Mouse (Mus musculus) splenic B cell, adult 2 months (primary cell): ENCODE measurements at regions not wholly inside any gene's neighbourhood (a gene's known extent, or its start where the extent isn't known, plus 50 kb on each side); places are given as distances from the start of the nearest gene placed in this dataset.
"Not testable (repeated sequence)": the region's sequence is repeated elsewhere in the genome, so short reads cannot be mapped to it uniquely, and the experiment has no call there.

ENCODE experiments used
- DNase-seq: peaks from one replicate; pipeline ENCODE4 v3.0.0-alpha.2; 2011; ENCODE audit warnings: low read depth, low spot score
- H3K27me3 ChIP-seq: 2 replicates; pipeline ENCODE4 v1.6.1; 2012; ENCODE audit warnings: mild to moderate bottlenecking, low read length, moderate library complexity, mixed read lengths; ENCODE audit not compliant: control insufficient read depth, poor library complexity, insufficient read depth, severe bottlenecking
- H3K36me3 ChIP-seq: 2 replicates; pipeline ENCODE4 v1.6.1; 2012; ENCODE audit warnings: mild to moderate bottlenecking, low read length, moderate library complexity, mixed read lengths; ENCODE audit not compliant: control insufficient read depth, poor library complexity, insufficient read depth, severe bottlenecking

DNA sequence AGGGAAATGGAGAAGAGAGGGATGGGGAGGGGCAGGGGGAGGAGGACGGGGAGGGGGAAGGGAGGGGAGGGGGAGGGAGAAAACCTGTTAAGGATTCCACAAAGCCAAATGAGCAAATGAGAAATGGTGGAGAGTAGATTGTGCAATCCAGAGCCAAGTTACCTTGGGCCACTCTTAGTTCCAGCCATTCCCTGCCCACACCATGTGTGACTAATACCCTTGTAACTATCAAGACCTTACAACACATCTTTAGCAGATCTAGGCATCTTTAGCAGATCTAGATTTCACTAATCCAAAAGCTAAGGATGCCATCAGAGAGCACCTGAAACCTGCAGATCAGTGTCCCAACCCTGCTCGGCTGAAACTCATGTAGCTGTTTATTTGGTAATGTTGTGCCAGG lies 186.7 kb downstream of the Diras2 start:
- H3K27me3 ChIP-seq: no peaks in the 10 kb centered on the region
- H3K36me3 ChIP-seq: no peaks in the 10 kb centered on the region
- DNase-seq: no peak

DNA sequence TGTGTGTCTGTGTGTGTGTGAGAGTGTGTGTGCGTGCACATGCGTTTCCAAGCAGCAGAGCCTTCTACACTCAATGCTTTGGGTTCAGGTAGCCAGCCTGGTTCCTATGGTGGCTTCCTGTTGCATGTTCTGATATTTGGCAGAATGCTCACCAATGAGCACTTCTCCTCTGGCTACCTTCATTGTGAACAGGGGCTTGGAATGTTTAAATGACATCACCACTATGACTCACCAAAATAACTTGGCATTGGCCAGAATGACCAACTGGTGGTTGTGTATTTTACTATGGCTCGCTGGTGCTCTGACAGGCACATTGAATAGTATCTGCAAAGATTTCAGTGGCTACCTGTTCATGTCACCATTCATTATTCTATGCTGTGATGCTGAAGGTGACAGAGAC lies 186.2 kb downstream of the Diras2 start:
- no peak for DNase-seq
- H3K27me3 ChIP-seq: no peaks in the 10 kb centered on the region
- H3K36me3 ChIP-seq: no peaks in the 10 kb centered on the region

DNA sequence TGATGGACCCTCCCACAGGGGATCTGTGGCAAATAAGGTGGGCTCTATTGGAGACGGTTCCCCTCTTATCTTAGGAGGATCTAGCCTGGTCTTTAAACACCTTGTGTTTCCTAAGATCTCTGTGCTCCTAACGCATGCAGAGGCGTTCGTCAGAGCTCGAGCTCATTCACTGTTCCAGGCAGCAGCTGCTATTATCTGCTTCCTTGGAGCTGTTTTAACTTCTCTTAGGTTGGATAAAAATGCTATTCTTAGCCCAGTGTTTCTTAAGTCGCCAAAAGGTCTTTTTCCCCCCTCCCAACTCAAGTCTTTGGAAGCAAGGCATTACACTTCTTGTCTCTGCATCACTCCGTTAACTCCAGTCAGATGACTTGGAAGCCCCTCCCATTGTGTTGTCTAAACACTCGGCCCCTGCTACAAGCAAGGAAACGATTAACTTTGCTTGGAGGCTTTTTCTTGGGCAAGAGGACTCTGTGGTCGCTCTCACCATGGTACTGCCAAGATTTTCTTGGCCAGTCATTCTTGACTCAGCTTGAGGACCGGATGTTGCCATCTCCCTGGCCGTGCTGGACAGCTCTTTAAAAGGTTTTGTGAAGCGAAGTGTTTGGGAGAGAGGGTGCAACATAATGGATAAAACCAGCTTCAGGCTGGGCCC lies 185.6 kb downstream of the Diras2 start:
- Histone ChIP-seq H3K36me3 (no peaks in the 10 kb centered on the region), H3K27me3 (no peaks in the 10 kb centered on the region)
- no peak for DNase-seq

DNA sequence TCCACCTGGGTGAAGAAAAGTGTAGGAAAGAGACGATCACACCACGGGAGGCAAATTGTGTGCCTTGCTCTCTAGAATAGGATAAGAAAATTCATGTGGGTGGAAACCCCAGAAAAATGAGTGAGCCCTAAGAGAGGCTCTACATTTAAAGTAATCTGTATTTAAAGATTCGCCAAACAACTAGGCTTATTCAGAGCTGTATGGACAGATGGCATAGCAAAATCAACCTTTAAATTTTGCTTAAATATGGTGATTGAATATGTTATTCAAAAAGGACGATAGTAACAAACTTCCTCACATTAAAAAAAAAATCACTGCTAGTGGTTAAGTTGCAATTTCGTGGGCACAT lies 185.1 kb downstream of the Diras2 start:
- DNase-seq: no peak
- Histone ChIP-seq H3K27me3 (no peaks in the 10 kb centered on the region), H3K36me3 (no peaks in the 10 kb centered on the region)

DNA sequence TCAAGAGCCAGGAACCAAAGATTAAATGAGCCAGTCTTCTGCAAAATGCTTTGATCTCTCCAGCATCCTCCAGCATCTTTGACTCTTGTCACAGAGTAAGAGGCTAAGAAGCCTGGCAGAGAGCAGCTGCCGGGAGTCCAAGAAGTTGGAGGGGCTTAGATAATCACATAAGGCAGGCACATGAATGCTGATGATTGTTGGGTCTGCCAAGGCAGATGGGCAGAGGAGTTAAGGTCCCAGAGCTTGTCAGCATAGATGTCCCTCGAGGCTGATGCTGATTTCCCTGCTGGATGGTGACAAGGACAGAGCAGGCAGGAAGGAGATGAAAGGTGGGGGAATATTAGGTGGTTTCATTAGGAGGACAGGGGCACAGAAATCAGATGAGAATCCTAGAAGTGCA lies 183.4 kb downstream of the Diras2 start:
- no peak for DNase-seq
- no peaks in the 10 kb centered on the region for H3K36me3 ChIP-seq

DNA sequence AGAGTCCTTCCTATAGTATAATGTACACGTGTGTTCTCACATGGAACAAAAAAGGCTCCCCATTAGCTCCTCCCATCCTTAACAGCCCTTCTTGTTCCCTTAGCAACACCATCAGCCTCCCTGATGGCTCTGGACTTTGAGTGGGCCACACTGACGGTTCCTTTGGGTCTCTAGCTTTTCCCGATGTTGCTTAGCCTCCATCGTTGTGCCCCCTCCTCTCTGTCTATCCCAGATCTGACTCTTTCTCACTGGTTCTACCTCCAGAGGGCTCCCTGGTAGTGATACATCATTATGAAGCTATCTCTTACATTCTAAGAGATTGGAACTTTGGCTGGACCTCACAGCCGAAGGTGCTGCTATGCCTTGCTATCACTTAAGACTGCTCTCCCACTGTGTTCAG lies 181.5 kb downstream of the Diras2 start:
- DNase-seq: no peak
- no peaks in the 10 kb centered on the region for H3K36me3 ChIP-seq
- H3K27me3 ChIP-seq: no peaks in the 10 kb centered on the region

More for the DNA sequence above, 183.4 kb downstream of the Diras2 start:
- no peaks in the 10 kb centered on the region for H3K27me3 ChIP-seq

DNA sequence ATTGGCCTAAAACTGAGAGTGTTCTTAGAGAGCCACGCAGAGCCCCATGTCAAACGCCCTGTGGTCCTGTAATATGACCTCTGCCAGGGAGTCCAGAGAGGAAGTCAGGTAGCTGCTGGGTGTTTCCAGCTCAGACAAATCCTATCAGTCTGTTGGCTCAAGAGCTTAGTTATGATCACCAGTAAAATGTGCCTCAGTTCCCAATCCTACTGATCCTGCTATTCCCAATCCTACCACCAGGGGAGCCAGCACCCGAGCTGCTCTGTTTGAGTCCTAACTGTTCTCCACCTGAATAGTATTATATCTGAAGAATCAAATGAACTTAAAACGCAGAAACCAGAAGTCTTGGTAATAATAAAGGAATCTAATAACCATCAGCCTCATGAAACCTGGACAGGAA lies 178.5 kb downstream of the Diras2 start:
- H3K36me3 ChIP-seq: no peaks in the 10 kb centered on the region
- H3K27me3 ChIP-seq: no peaks in the 10 kb centered on the region
- peak; percentile 70 for DNase-seq

DNA sequence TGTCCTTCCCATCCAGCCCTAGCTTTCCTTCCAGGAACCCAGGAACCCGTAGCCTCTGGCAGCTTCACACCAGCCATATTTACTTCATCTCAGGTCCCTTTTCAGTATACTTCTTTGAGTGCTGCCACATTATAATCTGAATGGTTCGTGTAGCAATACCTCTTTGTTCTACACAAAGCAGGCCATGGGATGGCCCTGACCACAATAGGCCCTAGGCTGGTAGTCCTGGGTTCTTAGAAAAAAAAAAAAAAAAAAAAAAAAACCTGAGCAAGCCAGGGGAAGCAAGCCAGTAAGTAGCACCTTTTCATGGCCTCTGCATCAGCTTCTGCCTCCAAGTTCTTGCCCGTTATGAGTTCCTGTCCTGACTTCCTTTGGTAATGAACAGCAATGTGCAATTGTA lies 177.6 kb downstream of the Diras2 start:
- Histone ChIP-seq H3K36me3 (no peaks in the 10 kb centered on the region), H3K27me3 (no peaks in the 10 kb centered on the region)
- DNase-seq: no peak

DNA sequence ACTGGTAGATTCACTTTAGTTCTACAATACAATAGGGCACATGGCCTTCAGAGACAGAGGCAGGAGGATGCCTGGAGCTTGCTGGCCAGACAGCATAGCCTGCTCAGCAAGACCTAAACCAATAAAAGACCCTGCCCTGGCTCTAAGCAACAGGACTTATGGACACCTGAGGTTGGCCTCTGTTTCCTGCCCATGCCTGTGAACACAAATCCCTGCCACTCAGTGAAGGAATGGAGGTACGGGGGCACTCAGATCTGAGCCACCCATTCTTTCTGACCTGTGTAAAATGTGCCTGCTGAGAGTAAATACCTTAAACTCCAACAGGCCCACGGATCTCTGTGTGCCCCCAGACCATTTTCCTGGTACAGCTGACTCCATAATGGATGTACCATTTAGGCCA lies 177.1 kb downstream of the Diras2 start:
- Histone ChIP-seq H3K36me3 (no peaks in the 10 kb centered on the region), H3K27me3 (no peaks in the 10 kb centered on the region)
- no peak for DNase-seq

DNA sequence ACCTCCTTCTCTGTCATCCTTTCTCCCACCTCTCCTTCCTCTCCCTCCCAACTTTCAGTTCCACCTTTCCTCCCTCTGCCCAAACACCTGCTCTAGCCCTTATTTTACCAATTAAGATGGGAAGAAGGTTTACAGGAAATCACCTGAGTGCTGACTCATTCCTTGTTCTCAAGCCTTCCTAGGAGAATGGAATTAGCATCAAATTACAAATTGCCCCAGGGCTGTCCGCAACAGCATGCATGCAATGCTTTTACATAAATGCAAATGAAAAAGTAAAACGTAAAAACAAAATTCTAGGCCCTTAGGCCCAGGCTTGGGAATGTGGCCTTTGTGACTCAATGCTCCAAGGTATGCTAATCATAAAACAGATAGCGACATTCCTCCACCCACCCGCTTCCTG lies 175.2 kb downstream of the Diras2 start:
- not testable (repeated sequence) for H3K27me3 ChIP-seq

DNA sequence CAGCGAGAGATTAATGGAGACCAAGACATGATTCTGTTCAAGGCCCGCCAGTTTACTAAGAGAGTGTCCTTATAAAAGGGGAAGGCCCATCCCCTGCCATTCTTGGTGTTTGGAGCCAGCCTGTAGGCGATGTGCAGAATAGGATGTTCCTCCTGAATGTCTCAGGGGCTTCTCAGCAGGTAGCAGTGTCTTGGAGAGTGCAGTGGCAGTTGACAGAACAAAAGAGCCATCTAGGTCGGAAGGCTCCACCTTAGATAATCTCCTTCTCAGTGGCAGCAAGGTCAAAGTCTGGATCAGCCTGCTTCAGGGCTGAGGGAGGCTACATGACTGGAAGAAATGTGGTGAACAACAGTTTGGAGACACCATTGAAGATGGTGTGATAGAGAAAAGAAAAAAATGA lies 171.7 kb downstream of the Diras2 start:
- not testable (repeated sequence) for H3K36me3 ChIP-seq, DNase-seq, H3K27me3 ChIP-seq

More for the DNA sequence above, 175.2 kb downstream of the Diras2 start:
- DNase-seq, H3K36me3 ChIP-seq: not testable (repeated sequence)

DNA sequence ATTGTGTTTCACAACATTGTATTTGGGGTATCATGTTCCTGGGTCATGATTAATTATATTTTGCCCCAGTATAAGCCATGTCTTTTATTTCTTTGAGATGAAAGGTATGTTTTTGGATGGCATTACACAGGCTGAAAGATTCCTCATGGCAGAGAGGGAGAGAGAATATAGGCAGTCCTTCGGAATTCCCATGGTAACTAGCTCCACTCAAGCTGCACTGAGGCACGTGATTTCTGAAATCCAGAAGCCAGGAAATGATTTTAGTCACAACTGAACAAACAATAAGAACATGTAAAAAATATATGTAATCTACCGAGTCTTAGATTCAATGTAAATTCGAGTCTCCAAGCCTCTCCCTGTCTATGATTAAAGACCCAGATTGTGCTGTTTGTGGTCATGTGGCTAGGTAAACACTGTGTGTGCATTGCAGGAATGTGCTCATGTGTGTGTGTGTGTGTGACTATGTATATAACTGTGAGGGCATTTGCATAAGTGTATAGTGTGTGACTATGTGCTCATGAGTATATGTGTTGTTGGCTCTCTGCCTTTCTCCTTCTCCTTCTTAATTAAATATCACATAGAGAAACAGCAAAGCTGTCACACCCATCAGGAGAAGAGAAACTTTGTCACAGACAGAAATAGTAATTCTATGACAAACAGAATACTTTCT lies 169.8 kb downstream of the Diras2 start:
- no peak for DNase-seq
- H3K27me3 ChIP-seq: no peaks in the 10 kb centered on the region
- no peaks in the 10 kb centered on the region for H3K36me3 ChIP-seq

DNA sequence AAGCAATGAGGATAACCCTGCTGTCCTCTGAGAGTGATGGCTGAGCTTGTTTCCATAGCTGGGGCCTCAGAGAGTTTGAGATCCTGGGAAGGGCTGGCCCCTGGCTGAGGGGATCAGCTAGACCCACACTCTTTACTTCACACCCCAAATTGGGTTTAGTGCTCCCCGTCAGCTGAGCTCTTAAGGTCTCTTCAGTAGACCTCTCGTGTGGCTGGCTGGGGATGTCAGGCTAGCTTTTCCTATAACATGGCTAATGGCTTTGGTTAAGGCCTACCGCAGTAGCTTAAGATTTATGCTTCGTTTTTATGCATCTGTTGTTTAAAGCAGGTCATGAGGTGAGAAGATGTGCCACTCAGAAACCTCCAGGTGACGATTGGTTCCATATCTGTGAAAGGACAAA lies 168.8 kb downstream of the Diras2 start:
- no peak for DNase-seq
- no peaks in the 10 kb centered on the region for H3K27me3 ChIP-seq

DNA sequence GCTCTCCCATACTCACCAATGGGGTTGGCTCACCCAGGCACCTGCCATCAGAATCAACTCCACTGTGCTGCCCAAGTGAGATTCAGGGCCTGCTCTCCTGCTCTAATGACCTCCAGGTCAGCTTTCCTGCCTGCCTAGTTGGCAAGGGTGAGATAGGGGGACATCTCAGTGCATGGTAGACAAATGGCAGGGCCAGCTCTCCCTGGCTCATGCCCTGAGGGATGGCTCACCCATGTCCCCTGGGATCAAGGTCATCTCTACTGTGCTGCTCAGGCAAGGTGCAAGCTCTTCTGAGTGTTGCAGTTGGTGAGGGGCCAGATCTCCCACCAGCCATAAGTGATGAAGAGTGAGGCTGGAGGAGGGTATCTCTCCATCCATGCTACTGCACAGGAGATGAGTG lies 161.2 kb downstream of the Diras2 start:
- no peaks in the 10 kb centered on the region for H3K27me3 ChIP-seq
- no peaks in the 10 kb centered on the region for H3K36me3 ChIP-seq
- no peak for DNase-seq

More for the DNA sequence above, 168.8 kb downstream of the Diras2 start:
- no peaks in the 10 kb centered on the region for H3K36me3 ChIP-seq

DNA sequence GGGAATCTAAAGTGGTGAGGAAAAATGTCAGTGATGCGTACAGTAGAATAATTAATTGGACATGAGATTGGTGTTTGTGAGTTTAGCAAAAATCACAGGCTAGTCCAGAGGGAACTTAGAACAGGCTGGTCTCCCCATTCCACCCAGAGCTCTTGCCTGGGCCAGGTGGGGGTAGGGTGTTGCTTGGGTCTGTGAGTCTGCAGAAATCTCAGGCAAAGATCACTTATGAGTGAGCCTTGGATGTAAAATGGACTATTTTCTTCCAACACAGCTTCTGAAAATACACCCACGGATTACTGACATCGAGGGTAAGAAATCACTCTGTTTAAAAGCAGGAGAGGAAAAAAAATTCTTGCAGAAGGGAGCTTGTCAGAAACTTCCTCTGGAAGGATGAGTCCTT lies 159.1 kb downstream of the Diras2 start:
- DNase-seq: no peak
- no peaks in the 10 kb centered on the region for H3K36me3 ChIP-seq
- no peaks in the 10 kb centered on the region for H3K27me3 ChIP-seq

DNA sequence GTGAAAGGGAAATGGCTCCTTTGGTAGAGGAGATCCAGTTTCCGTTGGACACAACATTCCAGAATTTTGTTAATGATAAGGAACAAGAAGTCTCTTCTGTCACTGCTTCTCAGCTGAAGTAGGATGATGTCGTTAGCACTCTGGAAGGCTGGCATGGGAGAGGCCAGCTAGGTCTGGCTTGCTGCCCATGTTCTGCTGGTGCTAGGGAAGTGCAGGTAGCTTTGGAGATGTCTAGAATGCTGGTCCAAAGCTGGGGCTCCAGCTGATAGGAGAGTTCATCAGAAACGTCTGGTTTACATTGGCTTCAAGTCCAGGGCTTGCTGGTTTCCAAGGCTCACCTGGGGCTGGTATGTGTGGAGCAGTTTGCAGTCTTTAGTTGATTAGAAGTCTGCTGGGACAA lies 156.3 kb downstream of the Diras2 start:
- H3K27me3 ChIP-seq: no peaks in the 10 kb centered on the region
- no peaks in the 10 kb centered on the region for H3K36me3 ChIP-seq
- no peak for DNase-seq
